Mouse (Mus musculus) testis, adult 2 months (tissue): ENCODE measurements around the gene Atp13a5.

ENCODE experiments used
- CTCF ChIP-seq: fragments of 200-500 bp; IDR thresholded peaks from 2 replicates; pipeline ENCODE4 v1.5.1; 2012; ENCODE audit warnings: low read depth, mild to moderate bottlenecking, inconsistent platforms, low read length, moderate library complexity; ENCODE audit not compliant: control insufficient read depth, insufficient read depth, insufficient replicate concordance
- POLR2A ChIP-seq: fragments of 200-500 bp; IDR thresholded peaks from 2 replicates; pipeline ENCODE4 v1.6.1; 2012; ENCODE audit warnings: low read depth, mild to moderate bottlenecking, inconsistent platforms, low read length, moderate library complexity; ENCODE audit not compliant: control insufficient read depth

GRCm38 (mm10) chr16:29254325-29254724, 124.2 kb downstream of the Atp13a5 start:
- TF ChIP-seq POLR2A (no peak), CTCF (no peak)
